Mouse (Mus musculus) heart, adult 18-20 months (tissue): Measurements from ENCODE around the gene Trpm3. TPM values are rescaled to one million over a fixed set of nuclear protein-coding genes. Genes with fewer than 3 reads are reported as not detected.
"Not testable (repeated sequence)": the region's sequence is repeated elsewhere in the genome, so short reads cannot be mapped to it uniquely, and the experiment has no call there.

ENCODE experiments used
- DNase-seq, 2 experiments: peaks; one replicate each; pipeline ENCODE4 v3.0.0; 2021 to 2022; ENCODE audit warnings: mixed read lengths in 1 of 2
- total RNA-seq, 2 experiments: library from RNA; stranded (reverse); gene quantifications; 2 replicates each; pipeline ENCODE4 v1.2.3; 2021

Trpm3 gene
- total RNA-seq, 2 experiments from 2014 or later: 1.1 TPM

- DNase-seq: no peak
Measured at GRCm38 (mm10) chr19:22973727-22974126, 834.9 kb downstream of the Trpm3 start.

- DNase-seq: no peak
Measured at GRCm38 (mm10) chr19:22975801-22976200, 837.0 kb downstream of the Trpm3 start.

- DNase-seq: no peak
Measured at GRCm38 (mm10) chr19:22977508-22977907, 838.7 kb downstream of the Trpm3 start.

GRCm38 (mm10) chr19:22978763-22979162 is 839.9 kb downstream of the Trpm3 start:
- DNase-seq: no peak

- no peak for DNase-seq
Measured at GRCm38 (mm10) chr19:22979191-22979590, 840.3 kb downstream of the Trpm3 start.

GRCm38 (mm10) chr19:22987914-22988313 is 849.1 kb downstream of the Trpm3 start:
- DNase-seq: no peak

- DNase-seq: peak in 1 of 2 experiments; percentile 26
Measured at GRCm38 (mm10) chr19:22993946-22994345, 855.1 kb downstream of the Trpm3 start.

GRCm38 (mm10) chr19:22994531-22994930 is 855.7 kb downstream of the Trpm3 start:
- DNase-seq: no peak

- DNase-seq: no peak
Measured at GRCm38 (mm10) chr19:23000293-23000692, 861.4 kb downstream of the Trpm3 start.

- DNase-seq: no peak
Measured at GRCm38 (mm10) chr19:23003861-23004260, 865.0 kb downstream of the Trpm3 start.

- no peak for DNase-seq
Measured at GRCm38 (mm10) chr19:23005851-23006250, 867.0 kb downstream of the Trpm3 start.

GRCm38 (mm10) chr19:23006517-23007273 is 867.8 kb downstream of the Trpm3 start:
- peak; percentile 64 to 80 for DNase-seq

GRCm38 (mm10) chr19:23013695-23014094 is 874.8 kb downstream of the Trpm3 start:
- no peak for DNase-seq

GRCm38 (mm10) chr19:23015516-23015915 is 876.7 kb downstream of the Trpm3 start:
- peak; percentile 72 to 75 for DNase-seq

GRCm38 (mm10) chr19:23018186-23018727 is 879.4 kb downstream of the Trpm3 start:
- DNase-seq: no peak

- no peak for DNase-seq
Measured at GRCm38 (mm10) chr19:23022902-23023301, 884.1 kb downstream of the Trpm3 start.

GRCm38 (mm10) chr19:23023316-23023960 is 884.6 kb downstream of the Trpm3 start:
- no peak for DNase-seq

- DNase-seq: no peak
Measured at GRCm38 (mm10) chr19:23024821-23025220, 886.0 kb downstream of the Trpm3 start.

GRCm38 (mm10) chr19:23026427-23026826 is 887.6 kb downstream of the Trpm3 start:
- DNase-seq: peak; percentile 60 to 76

- DNase-seq: peak; percentile 42 to 48
Measured at GRCm38 (mm10) chr19:23028283-23028682, 889.4 kb downstream of the Trpm3 start.

GRCm38 (mm10) chr19:23033343-23033742 is 894.5 kb downstream of the Trpm3 start:
- DNase-seq: not testable (repeated sequence)

GRCm38 (mm10) chr19:23034117-23034516 is 895.3 kb downstream of the Trpm3 start:
- DNase-seq: no peak

GRCm38 (mm10) chr19:23034933-23035332 is 896.1 kb downstream of the Trpm3 start:
- DNase-seq: peak; percentile 94 to 96
